Mouse (Mus musculus): ENCODE measurements around the gene Pld6. TPM values are rescaled to one million over a fixed set of nuclear protein-coding genes. Genes with fewer than 3 reads are reported as not detected.
A peak's percentile ranks its signal among the peaks of the same experiment; 100 is the strongest.

Pld6 gene
- 1.9 and 2.0 TPM in 2 replicates for polyA plus RNA-seq (2012; rRNA removed)

- H3K4me1 ChIP-seq (ENCODE audit: control insufficient read depth, insufficient read depth, low read length) = no peaks in the 10 kb centered on the region; the same call in 1 of the 2 replicates
- H3K27ac ChIP-seq (ENCODE audit: insufficient read depth, low read length) = no peak within 1 kb of the TSS
- H3K4me3 ChIP-seq (ENCODE audit: insufficient read depth, low read length) = peak within 1 kb of the TSS; percentile 24
- TF ChIP-seq POLR2A (IDR thresholded peaks at IDR 0.05; ENCODE audit: extremely low read depth, insufficient read depth, low read length) (no peak), CTCF (IDR thresholded peaks at IDR 0.05; ENCODE audit: extremely low read depth, insufficient read depth, low read length) (no peak)
These were observed at the start of gene Pld6 for GRCm38 (mm10) chr11:59787199-59787781. Gene Pld6 (minus strand): TSS chr11:59787645.

DNA sequence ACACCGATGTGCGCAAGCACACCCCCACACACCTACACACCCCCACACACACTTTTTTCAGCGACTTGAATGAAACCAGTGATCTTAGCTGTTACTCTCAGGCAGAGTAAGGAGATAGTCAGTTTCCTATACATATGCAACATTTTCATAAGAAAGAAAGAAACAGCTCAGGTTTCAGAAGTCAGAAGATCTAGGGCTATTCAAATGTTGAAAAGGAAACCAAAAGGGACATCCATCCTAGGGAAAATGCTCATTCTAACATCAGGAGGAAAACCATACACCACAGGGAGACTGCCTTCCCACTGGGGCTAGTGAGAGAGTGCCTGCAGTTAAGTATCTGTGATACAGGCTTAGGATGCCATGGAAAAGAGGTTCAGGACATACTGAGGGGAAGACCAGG is 34.2 kb upstream of the Pld6 start:
- TF ChIP-seq POLR2A (IDR thresholded peaks at IDR 0.05; ENCODE audit: extremely low read depth, insufficient read depth, low read length) = no peak
- no peak for TF ChIP-seq CTCF (IDR thresholded peaks at IDR 0.05; ENCODE audit: extremely low read depth, insufficient read depth, low read length)
- H3K4me1 ChIP-seq (ENCODE audit: control insufficient read depth, insufficient read depth, low read length) = no peaks in the 10 kb centered on the region
- no peak overlapping the region for H3K4me3 ChIP-seq (ENCODE audit: insufficient read depth, low read length)
- H3K27ac ChIP-seq (ENCODE audit: insufficient read depth, low read length) = no peak overlapping the region

GRCm38 (mm10) chr11:59817916-59818315 is 30.5 kb upstream of the Pld6 start:
- Histone ChIP-seq H3K27ac (ENCODE audit: insufficient read depth, low read length) (no peak overlapping the region), H3K4me3 (ENCODE audit: insufficient read depth, low read length) (no peak overlapping the region), H3K4me1 (ENCODE audit: control insufficient read depth, insufficient read depth, low read length) (no peaks in the 10 kb centered on the region)
- TF ChIP-seq POLR2A (IDR thresholded peaks at IDR 0.05; ENCODE audit: extremely low read depth, insufficient read depth, low read length) (no peak), CTCF (IDR thresholded peaks at IDR 0.05; ENCODE audit: extremely low read depth, insufficient read depth, low read length) (no peak)

GRCm38 (mm10) chr11:59815482-59816065 is 28.1 kb upstream of the Pld6 start:
- Histone ChIP-seq H3K4me1 (ENCODE audit: control insufficient read depth, insufficient read depth, low read length) (no peaks in the 10 kb centered on the region), H3K27ac (ENCODE audit: insufficient read depth, low read length) (no peak overlapping the region)
- TF ChIP-seq POLR2A (IDR thresholded peaks at IDR 0.05; ENCODE audit: extremely low read depth, insufficient read depth, low read length) (no peak), CTCF (IDR thresholded peaks at IDR 0.05; ENCODE audit: extremely low read depth, insufficient read depth, low read length) (no peak)

DNA sequence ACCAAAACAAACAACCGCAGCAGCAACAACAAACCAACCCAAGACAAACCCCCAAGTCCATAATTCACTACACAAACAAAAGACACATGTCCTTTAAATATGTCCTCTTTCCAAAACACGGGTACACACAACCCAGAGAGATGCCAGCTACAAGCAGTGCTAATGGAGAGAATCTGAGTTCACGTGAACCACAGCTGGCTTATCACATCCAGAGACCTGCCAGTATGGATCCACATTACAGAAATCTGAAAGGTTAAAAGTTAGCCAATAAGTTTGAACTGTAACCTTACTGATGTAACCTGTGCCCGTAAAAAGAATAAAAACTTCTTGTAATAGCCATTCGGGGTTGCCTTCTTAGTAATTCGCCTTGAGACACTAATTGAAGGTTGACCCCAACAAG is 27.5 kb upstream of the Pld6 start:
- no peak overlapping the region for H3K4me3 ChIP-seq (ENCODE audit: insufficient read depth, low read length)
- H3K27ac ChIP-seq (ENCODE audit: insufficient read depth, low read length) = no peak overlapping the region
- H3K4me1 ChIP-seq (ENCODE audit: control insufficient read depth, insufficient read depth, low read length) = no peaks in the 10 kb centered on the region
- TF ChIP-seq CTCF (IDR thresholded peaks at IDR 0.05; ENCODE audit: extremely low read depth, insufficient read depth, low read length) (no peak), POLR2A (IDR thresholded peaks at IDR 0.05; ENCODE audit: extremely low read depth, insufficient read depth, low read length) (no peak)

More at GRCm38 (mm10) chr11:59815482-59816065, 28.1 kb upstream of the Pld6 start:
- H3K4me3 ChIP-seq (ENCODE audit: insufficient read depth, low read length) = no peak overlapping the region

DNA sequence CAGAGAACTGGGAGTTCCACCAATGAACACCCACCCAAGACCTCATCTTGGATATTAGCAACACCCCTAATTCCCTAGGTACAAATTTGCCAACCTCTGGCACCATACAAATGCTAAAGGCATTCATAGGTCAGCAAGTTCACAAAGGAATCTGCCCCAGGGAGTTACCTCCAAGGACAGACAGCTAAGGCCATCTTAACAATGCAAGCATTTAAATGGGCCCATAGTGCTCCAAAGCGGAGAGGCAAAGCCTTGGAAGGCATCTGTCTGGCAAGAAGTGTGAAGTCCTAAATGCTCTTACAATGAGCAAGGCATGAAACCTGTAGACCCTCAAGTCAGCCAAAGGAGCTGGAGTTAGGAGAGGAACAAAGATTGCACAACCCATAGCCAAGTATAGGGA is 26.9 kb upstream of the Pld6 start:
- H3K4me3 ChIP-seq (ENCODE audit: insufficient read depth, low read length) = no peak overlapping the region
- H3K27ac ChIP-seq (ENCODE audit: insufficient read depth, low read length) = no peak overlapping the region
- H3K4me1 ChIP-seq (ENCODE audit: control insufficient read depth, insufficient read depth, low read length) = no peaks in the 10 kb centered on the region
- TF ChIP-seq POLR2A (IDR thresholded peaks at IDR 0.05; ENCODE audit: extremely low read depth, insufficient read depth, low read length) (no peak), CTCF (IDR thresholded peaks at IDR 0.05; ENCODE audit: extremely low read depth, insufficient read depth, low read length) (no peak)

GRCm38 (mm10) chr11:59813276-59813675 is 25.8 kb upstream of the Pld6 start:
- TF ChIP-seq POLR2A (IDR thresholded peaks at IDR 0.05; ENCODE audit: extremely low read depth, insufficient read depth, low read length) (no peak), CTCF (IDR thresholded peaks at IDR 0.05; ENCODE audit: extremely low read depth, insufficient read depth, low read length) (no peak)
- H3K4me1 ChIP-seq (ENCODE audit: control insufficient read depth, insufficient read depth, low read length) = peaks cover 3% of the 10 kb centered on the region; the same call in 1 of the 2 replicates
- H3K27ac ChIP-seq (ENCODE audit: insufficient read depth, low read length) = no peak overlapping the region
- no peak overlapping the region for H3K4me3 ChIP-seq (ENCODE audit: insufficient read depth, low read length)

DNA sequence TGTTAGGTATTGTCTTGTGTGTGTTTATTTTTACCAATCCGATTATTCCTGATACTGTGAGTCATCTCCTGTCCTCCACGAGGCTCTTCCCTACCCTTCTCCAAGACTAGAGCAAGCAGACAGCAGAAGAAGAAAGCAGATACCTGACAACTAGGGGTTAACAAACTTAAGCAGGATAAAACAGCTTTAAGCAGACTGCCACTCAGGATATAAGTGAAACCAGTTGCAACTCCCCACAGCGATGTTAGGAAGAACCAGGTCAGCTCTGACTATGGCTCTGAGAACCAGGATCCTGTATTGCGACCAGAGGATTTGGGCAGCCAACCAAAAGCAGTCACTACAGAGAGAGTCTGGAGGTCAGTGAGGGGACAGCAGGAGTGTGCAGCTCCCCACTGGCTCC is 23.8 kb upstream of the Pld6 start:
- TF ChIP-seq CTCF (IDR thresholded peaks at IDR 0.05; ENCODE audit: extremely low read depth, insufficient read depth, low read length) (no peak), POLR2A (IDR thresholded peaks at IDR 0.05; ENCODE audit: extremely low read depth, insufficient read depth, low read length) (no peak)
- H3K27ac ChIP-seq (ENCODE audit: insufficient read depth, low read length) = no peak overlapping the region
- H3K4me1 ChIP-seq (ENCODE audit: control insufficient read depth, insufficient read depth, low read length) = peaks cover 8% of the 10 kb centered on the region
- no peak overlapping the region for H3K4me3 ChIP-seq (ENCODE audit: insufficient read depth, low read length)

GRCm38 (mm10) chr11:59810480-59811158 is 23.2 kb upstream of the Pld6 start:
- no peak overlapping the region for H3K27ac ChIP-seq (ENCODE audit: insufficient read depth, low read length)
- no peak for TF ChIP-seq POLR2A (IDR thresholded peaks at IDR 0.05; ENCODE audit: extremely low read depth, insufficient read depth, low read length)
- TF ChIP-seq CTCF (IDR thresholded peaks at IDR 0.05; ENCODE audit: extremely low read depth, insufficient read depth, low read length) = no peak
- peak overlapping the region; percentile 98 for H3K4me3 ChIP-seq (ENCODE audit: insufficient read depth, low read length)

More at GRCm38 (mm10) chr11:59810480-59811158, 23.2 kb upstream of the Pld6 start:
- peaks cover 8% of the 10 kb centered on the region for H3K4me1 ChIP-seq (ENCODE audit: control insufficient read depth, insufficient read depth, low read length)
